In genomic region chr2:31060271-31060670, GRCm38 (mm10) we compare ENCODE assay signal across 14 mouse cellular contexts.
A peak's percentile ranks its signal among the peaks of the same experiment; 100 is the strongest.
DNase-seq lines count a peak whose midpoint lies in the region; ATAC-seq and TF ChIP-seq lines count a peak whose summit lies in the region.
"Had no signal": no experiment of that assay in that cellular context is flagged by ENCODE, and none has a peak within 500 bp of the region (broad histone marks: within the 10 kb centered on the region; RNA-seq: fewer than 3 reads in every experiment).

No protein-coding gene starts in this region.

- H3K4me1 ChIP-seq in bone marrow, adult 2 months (ENCODE audit: control insufficient read depth, insufficient read depth, low read length) = peaks cover 4% of the 10 kb centered on the region; the same call in 1 of the 2 replicates
- no peaks in the 10 kb centered on the region for H3K4me1 ChIP-seq in stomach, postnatal 0 days (replicated peaks; ENCODE audit: control insufficient read depth, insufficient read depth)
- no peaks in the 10 kb centered on the region for H3K4me1 ChIP-seq in heart, embryonic 10.5 days
- H3K4me1 ChIP-seq: midbrain, embryonic 13.5 days had no signal

- H3K4me2 ChIP-seq in stomach, postnatal 0 days (replicated peaks; ENCODE audit: low read depth) = no peak overlapping the region
- H3K4me2 ChIP-seq: midbrain, embryonic 13.5 days; neural tube, embryonic 13.5 days had no signal

- peak; percentile 61 for DNase-seq in CD4-positive, CD25-positive, alpha-beta regulatory T cell, adult 2 months (ENCODE audit: low read depth, low spot score)
- DNase-seq in 416B (ENCODE audit: low read depth) (peak; percentile 78), ES-CJ7 (ENCODE audit: low read depth, low spot score) (peak; percentile 98)
- DNase-seq in stomach, postnatal 0 days (ENCODE audit: low spot score) = no peak
- DNase-seq in left cerebral cortex, postnatal 10 days (ENCODE audit: extremely low spot score in 1 of 2, low spot score in 2 of 2) = no peak
- no peak for DNase-seq in heart, embryonic 10.5 days (ENCODE audit: low spot score)
- DNase-seq: heart, adult 2 months; kidney, adult 18-20 months had no signal

- intact Hi-C loops in left cerebral cortex, postnatal 10 days (cut with DNase I) = no loop called here

- H3K27me3 ChIP-seq in stomach, postnatal 0 days (ENCODE audit: control insufficient read depth, insufficient read depth, low read length) = no peaks in the 10 kb centered on the region
- no peaks in the 10 kb centered on the region for H3K27me3 ChIP-seq in heart, embryonic 10.5 days (ENCODE audit: insufficient read depth, poor library complexity, severe bottlenecking)
- H3K27me3 ChIP-seq: midbrain, embryonic 13.5 days; neural tube, embryonic 13.5 days had no signal

- TF ChIP-seq POLR2A in bone marrow, adult 2 months (IDR thresholded peaks at IDR 0.05; ENCODE audit: borderline replicate concordance, control insufficient read depth, low read depth, low read length) = no peak

- no peak for ATAC-seq in CD4-positive, CD25-positive, alpha-beta regulatory T cell, adult 4 months
- no peak for ATAC-seq in stomach, postnatal 0 days (ENCODE audit: low FRiP score, low TSS enrichment)
- ATAC-seq: midbrain, embryonic 13.5 days had no signal

- H3K9me3 ChIP-seq in stomach, postnatal 0 days (ENCODE audit: control insufficient read depth, low read length) = no peaks in the 10 kb centered on the region
- H3K9me3 ChIP-seq in heart, embryonic 10.5 days = no peaks in the 10 kb centered on the region
- H3K9me3 ChIP-seq: embryonic facial prominence, embryonic 10.5 days; midbrain, embryonic 13.5 days; neural tube, embryonic 13.5 days had no signal

- TF ChIP-seq EP300 in stomach, postnatal 0 days (optimal IDR thresholded peaks at IDR 0.05) = no peak

- H3K36me3 ChIP-seq in stomach, postnatal 0 days (ENCODE audit: control insufficient read depth, insufficient read depth, low read length) = peaks cover 15% of the 10 kb centered on the region; the same call in 1 of the 2 replicates
- peaks cover 62% of the 10 kb centered on the region for H3K36me3 ChIP-seq in heart, embryonic 10.5 days

- H3K4me3 ChIP-seq in bone marrow, adult 2 months (replicated peaks; ENCODE audit: control insufficient read depth, low read depth, low read length) = peak overlapping the region; percentile 52
- H3K4me3 ChIP-seq in stomach, postnatal 0 days (ENCODE audit: low read depth, low read length) = no peak overlapping the region
- no peak overlapping the region for H3K4me3 ChIP-seq in heart, embryonic 10.5 days
- H3K4me3 ChIP-seq: embryonic facial prominence, embryonic 10.5 days; heart, adult 2 months; midbrain, embryonic 13.5 days; neural tube, embryonic 13.5 days had no signal

- no peak overlapping the region for H3K9ac ChIP-seq in stomach, postnatal 0 days (ENCODE audit: low read length)
- H3K9ac ChIP-seq: midbrain, embryonic 13.5 days; neural tube, embryonic 13.5 days had no signal

- TF ChIP-seq CTCF in bone marrow, adult 2 months (IDR thresholded peaks at IDR 0.05; ENCODE audit: control insufficient read depth, insufficient read depth, low read length) = no peak
- TF ChIP-seq CTCF in stomach, postnatal 0 days (IDR thresholded peaks at IDR 0.05; ENCODE audit: low read depth) = no peak

- 44% methylated on average over 1 of the region's 1 CpGs for WGBS in bone marrow, adult 2 months
- WGBS in stomach, postnatal 0 days = 88% methylated on average over 1 of the region's 1 CpGs
- WGBS in heart, embryonic 10.5 days = 89% methylated on average over 1 of the region's 1 CpGs

- peak overlapping the region; percentile 71; the same call in 1 of the 2 replicates for H3K27ac ChIP-seq in bone marrow, adult 2 months (ENCODE audit: control insufficient read depth, insufficient read depth, low read depth, low read length, poor library complexity)
- no peak overlapping the region for H3K27ac ChIP-seq in stomach, postnatal 0 days (replicated peaks)
- no peak overlapping the region for H3K27ac ChIP-seq in heart, embryonic 10.5 days
- H3K27ac ChIP-seq: embryonic facial prominence, embryonic 10.5 days; heart, adult 2 months; kidney, postnatal 0 days; midbrain, embryonic 13.5 days; neural tube, embryonic 13.5 days had no signal

Comparison
In these comparisons a context has a peak if more than half of its experiments do, and no peak if none do; other contexts are left out.
1. DNase-seq: peak in CD4-positive, CD25-positive, alpha-beta regulatory T cell, adult 2 months (single experiment), 416B (single experiment) and ES-CJ7 (single experiment); none in stomach, postnatal 0 days (single experiment), left cerebral cortex, postnatal 10 days (0 of 2) and heart, embryonic 10.5 days (single experiment).